Mouse (Mus musculus) liver, embryonic 14.5 days (tissue): Measurements from ENCODE around the gene Clip1. TPM values are rescaled to one million over a fixed set of nuclear protein-coding genes. Genes with fewer than 3 reads are reported as not detected.

Experiments
- ATAC-seq: fragments of 200-750 bp; cut with Nextera tagmentation; 2 replicates; pipeline ENCODE4 v1.8.0; 2017; ENCODE audit warnings: moderate number of reproducible peaks, mild to moderate bottlenecking, moderate library complexity; ENCODE audit not compliant: insufficient read depth
- DNase-seq, 3 experiments: peaks; one replicate each; pipeline ENCODE4 v3.0.0-alpha.2; 2012 to 2013; ENCODE audit warnings: low read depth in 3 of 3, low spot score in 3 of 3
- H3K27ac ChIP-seq: fragments of 300-500 bp; sonication (generic); 2 replicates; pipeline ENCODE4 v1.5.1; 2014; ENCODE audit warnings: moderate library complexity, mild to moderate bottlenecking, control low read depth, inconsistent platforms
- H3K27me3 ChIP-seq: fragments of 300-500 bp; sonication (generic); 2 replicates; pipeline ENCODE4 v1.6.1; 2014; ENCODE audit warnings: mild to moderate bottlenecking, low read length, moderate library complexity; ENCODE audit not compliant: control insufficient read depth, insufficient read depth
- H3K36me3 ChIP-seq: fragments of 300-500 bp; sonication (generic); replicated peaks from 2 replicates; pipeline ENCODE4 v1.6.1; 2014; ENCODE audit warnings: low read depth; ENCODE audit not compliant: control insufficient read depth, insufficient read depth
- H3K4me1 ChIP-seq, 2 experiments: fragments of 200-500 bp in 1 of 2; fragments of 300-500 bp in 1 of 2; sonication (generic) in 1 of 2; replicated peaks; 2 replicates each; pipeline ENCODE4 v1.6.1; 2012 to 2014; ENCODE audit warnings: antibody characterized with exemption in 1 of 2, inconsistent platforms in 1 of 2, low read length in 1 of 2; ENCODE audit not compliant: control insufficient read depth in 2 of 2, insufficient read depth in 2 of 2
- H3K4me2 ChIP-seq: fragments of 300-500 bp; sonication (generic); 2 replicates; pipeline ENCODE4 v1.6.1; 2014; ENCODE audit warnings: low read depth, mild to moderate bottlenecking, control low read depth, moderate library complexity
- H3K4me3 ChIP-seq, 2 experiments: fragments of 200-500 bp in 1 of 2; fragments of 300-500 bp in 1 of 2; sonication (generic) in 1 of 2; 2 replicates each; pipeline ENCODE4 v1.5.1; 2012 to 2014; ENCODE audit warnings: low read depth in 2 of 2, low read length in 2 of 2, mild to moderate bottlenecking in 2 of 2, control low read depth in 1 of 2, inconsistent platforms in 1 of 2, moderate library complexity in 1 of 2; ENCODE audit not compliant: insufficient read depth in 1 of 2
- H3K9ac ChIP-seq: fragments of 300-500 bp; sonication (generic); replicated peaks from 2 replicates; pipeline ENCODE4 v1.6.1; 2014; ENCODE audit warnings: mild to moderate bottlenecking, control low read depth, moderate library complexity
- H3K9me3 ChIP-seq: fragments of 300-500 bp; sonication (generic); 2 replicates; pipeline ENCODE4 v1.6.1; 2016; ENCODE audit warnings: low read length, mixed read lengths; ENCODE audit not compliant: control insufficient read depth
- CTCF ChIP-seq: IDR thresholded peaks from 2 replicates; pipeline ENCODE4 v1.5.1; 2016; ENCODE audit warnings: antibody characterized with exemption, low read depth, control low read depth
- EP300 ChIP-seq: IDR thresholded peaks from 2 replicates; pipeline ENCODE4 v1.6.1; 2016; ENCODE audit warnings: antibody characterized with exemption, low read depth
- WGBS: fragments of 180-500 bp; shearing (Covaris S2); extraction: QIAGEN DNeasy Blood & Tissue Kit; methylation state at CpG from one replicate; pipeline ENCODE4 v1.1.7; 2014; ENCODE audit not compliant: insufficient replicate concordance; 5-methylcytosine and 5-hydroxymethylcytosine counted together
- polyA plus RNA-seq, 2 experiments: library from polyadenylated mRNA; depleted of rRNA in 1 of 2; stranded (reverse) in 1 of 2; unstranded in 1 of 2; fragments of >200 nt; fragmentation: Nextera tagmentation in 1 of 2; extraction: Ambion mirVana in 1 of 2; gene quantifications; 2 replicates each; pipeline versions ENCODE4 v1.2.1 to v1.2.3; 2012 to 2014

Clip1 gene
- polyA plus RNA-seq, 2 experiments = 6.1 to 6.6 TPM

GRCm38 (mm10) chr5:123654937-123655336 lies 29.5 kb downstream of the Clip1 start:
- H3K27ac ChIP-seq = no peak overlapping the region
- no peaks in the 10 kb centered on the region for H3K9me3 ChIP-seq
- H3K4me2 ChIP-seq = no peak overlapping the region
- 29% methylated on average over 5 of the region's 5 CpGs for WGBS
- no peaks in the 10 kb centered on the region; the same call in 1 of the 2 replicates for H3K36me3 ChIP-seq
- no peaks in the 10 kb centered on the region for H3K4me1 ChIP-seq
- no peaks in the 10 kb centered on the region for H3K27me3 ChIP-seq
- TF ChIP-seq EP300 (no peak), CTCF (no peak)
- no peak overlapping the region for H3K9ac ChIP-seq
- no peak overlapping the region for H3K4me3 ChIP-seq
- ATAC-seq = peak; percentile 31; the same call in 1 of the 2 replicates
- DNase-seq = no peak

GRCm38 (mm10) chr5:123653287-123653801 lies 31.1 kb downstream of the Clip1 start:
- TF ChIP-seq EP300 (no peak), CTCF (no peak)
- Histone ChIP-seq H3K27me3 (no peaks in the 10 kb centered on the region), H3K4me2 (no peak overlapping the region), H3K9ac (no peak overlapping the region), H3K4me3 (no peak overlapping the region), H3K27ac (no peak overlapping the region), H3K36me3 (no peaks in the 10 kb centered on the region; the same call in 1 of the 2 replicates), H3K9me3 (no peaks in the 10 kb centered on the region), H3K4me1 (no peaks in the 10 kb centered on the region)
- 76% methylated on average over 11 of the region's 11 CpGs for WGBS
- DNase-seq (no peak), ATAC-seq (no peak)

GRCm38 (mm10) chr5:123650825-123651224 lies 33.6 kb downstream of the Clip1 start:
- no peaks in the 10 kb centered on the region for H3K9me3 ChIP-seq
- DNase-seq = no peak
- H3K4me3 ChIP-seq = no peak overlapping the region
- H3K4me2 ChIP-seq = no peak overlapping the region
- 35% methylated on average over 2 of the region's 2 CpGs for WGBS
- H3K36me3 ChIP-seq = no peaks in the 10 kb centered on the region; the same call in 1 of the 2 replicates
- TF ChIP-seq CTCF (no peak), EP300 (no peak)
- no peak overlapping the region for H3K9ac ChIP-seq
- no peaks in the 10 kb centered on the region for H3K27me3 ChIP-seq
- no peak for ATAC-seq
- H3K27ac ChIP-seq = no peak overlapping the region
- no peaks in the 10 kb centered on the region for H3K4me1 ChIP-seq

- no peak overlapping the region for H3K9ac ChIP-seq
- DNase-seq (no peak), ATAC-seq (no peak)
- TF ChIP-seq EP300 (no peak), CTCF (0 out of 2 replicates have a peak, but pooled peaks have one; percentile 7)
- H3K9me3 ChIP-seq = no peaks in the 10 kb centered on the region
- no peak overlapping the region for H3K27ac ChIP-seq
- H3K27me3 ChIP-seq = no peaks in the 10 kb centered on the region
- peaks cover 3% of the 10 kb centered on the region; the same call in 1 of the 2 replicates for H3K36me3 ChIP-seq
- H3K4me3 ChIP-seq = no peak overlapping the region
- no peak overlapping the region for H3K4me2 ChIP-seq
- WGBS = 85% methylated on average over 17 of the region's 17 CpGs
- H3K4me1 ChIP-seq = no peaks in the 10 kb centered on the region
Measured at GRCm38 (mm10) chr5:123642401-123642800, 42.0 kb downstream of the Clip1 start.

GRCm38 (mm10) chr5:123641259-123641900 lies 43.0 kb downstream of the Clip1 start:
- H3K36me3 ChIP-seq = peaks cover 3% of the 10 kb centered on the region; the same call in 1 of the 2 replicates
- DNase-seq (no peak), ATAC-seq (no peak)
- H3K4me2 ChIP-seq = no peak overlapping the region
- no peak for TF ChIP-seq EP300
- TF ChIP-seq CTCF = no peak
- 62% methylated on average over 7 of the region's 7 CpGs for WGBS
- no peak overlapping the region for H3K27ac ChIP-seq
- no peaks in the 10 kb centered on the region for H3K4me1 ChIP-seq
- no peaks in the 10 kb centered on the region for H3K9me3 ChIP-seq
- H3K9ac ChIP-seq = no peak overlapping the region
- H3K4me3 ChIP-seq = no peak overlapping the region
- H3K27me3 ChIP-seq = no peaks in the 10 kb centered on the region
